Mouse (Mus musculus) heart, adult 2 months (tissue): Measurements from ENCODE around the gene Clec2i. TPM values are rescaled to one million over a fixed set of nuclear protein-coding genes. Genes with fewer than 3 reads are reported as not detected.

Experiments used
- DNase-seq, 2 experiments: peaks; one replicate each; pipeline ENCODE4 v3.0.0; 2021
- H3K27ac ChIP-seq: fragments of 200-600 bp; 2 replicates; pipeline ENCODE4 v1.8.1; 2022
- H3K27me3 ChIP-seq: fragments of 200-500 bp; 2 replicates; pipeline ENCODE4 v1.6.1; 2012; ENCODE audit warnings: mild to moderate bottlenecking, low read length, inconsistent platforms, mixed read lengths; ENCODE audit not compliant: control insufficient read depth, insufficient read depth
- H3K36me3 ChIP-seq: fragments of 200-500 bp; 2 replicates; pipeline ENCODE4 v1.6.1; 2012; ENCODE audit warnings: low read length, inconsistent platforms; ENCODE audit not compliant: control insufficient read depth, insufficient read depth
- H3K4me1 ChIP-seq: fragments of 200-500 bp; 2 replicates; pipeline ENCODE4 v1.6.1; 2011; ENCODE audit warnings: low read length; ENCODE audit not compliant: control insufficient read depth, insufficient read depth
- H3K4me3 ChIP-seq: fragments of 200-600 bp; 2 replicates; pipeline ENCODE4 v1.8.1; 2022
- H3K79me2 ChIP-seq: fragments of 200-500 bp; replicated peaks from 2 replicates; pipeline ENCODE4 v1.6.1; 2012; ENCODE audit warnings: mild to moderate bottlenecking, inconsistent platforms, low read length, moderate library complexity, mixed read lengths; ENCODE audit not compliant: control insufficient read depth, insufficient read depth
- H3K9ac ChIP-seq: fragments of 200-500 bp; 2 replicates; pipeline ENCODE4 v1.6.1; 2012; ENCODE audit warnings: low read depth, mild to moderate bottlenecking, control low read depth, inconsistent platforms, low read length, mixed read lengths
- CTCF ChIP-seq: fragments of 200-600 bp; IDR thresholded peaks from 2 replicates; pipeline ENCODE4 v1.8.1; 2022; ENCODE audit warnings: antibody characterized with exemption, mild to moderate bottlenecking, moderate library complexity
- EP300 ChIP-seq: fragments of 200-500 bp; IDR thresholded peaks from 2 replicates; pipeline ENCODE4 v1.6.1; 2011; ENCODE audit warnings: low read depth, low read length, control low read depth; ENCODE audit not compliant: insufficient read depth
- POLR2A ChIP-seq: fragments of 200-500 bp; IDR thresholded peaks from 2 replicates; pipeline ENCODE4 v1.6.1; 2011; ENCODE audit warnings: mild to moderate bottlenecking, low read depth, low read length, control low read depth; ENCODE audit not compliant: insufficient read depth
- WGBS: fragments of 180-500 bp; shearing (Covaris S2); methylation state at CpG from one replicate; pipeline ENCODE4 v1.1.7; 2018; 5-methylcytosine and 5-hydroxymethylcytosine counted together
- intact Hi-C: fragments of 180-260 bp; cut with DNase I; formaldehyde crosslinking; loops from one replicate; pipeline ENCODE4 v1.15.1; 2025
- polyA plus RNA-seq: library from polyadenylated mRNA; depleted of rRNA; stranded (reverse); fragments of >200 nt; gene quantifications from 2 replicates; pipeline ENCODE4 v1.2.3, GENCODE M21; 2012
- total RNA-seq, 2 experiments: library from RNA; stranded (reverse); gene quantifications; 2 replicates each; pipeline ENCODE4 v1.2.3; 2021

The Clec2i gene
- total and polyA plus RNA-seq, 3 experiments: 0.14 to 0.31 TPM; not detected in 1

- no peak for DNase-seq
- Histone ChIP-seq H3K4me1 (peaks cover 5% of the 10 kb centered on the region; the same call in 1 of the 2 replicates), H3K27me3 (no peaks in the 10 kb centered on the region), H3K4me3 (no peak overlapping the region), H3K36me3 (no peaks in the 10 kb centered on the region), H3K9ac (no peak overlapping the region), H3K27ac (peak overlapping the region; percentile 96; the same call in 1 of the 2 replicates), H3K79me2 (no peaks in the 10 kb centered on the region)
- intact Hi-C loops: loop anchor here (5.0 kb wide), 1 partner anchor 407 kb away; the partner anchor contains the start of gene Fkbp4
- TF ChIP-seq EP300: no peak
- no peak for TF ChIP-seq POLR2A
- no peak for TF ChIP-seq CTCF
- 96% methylated on average over 5 of the region's 5 CpGs for WGBS
Measured at GRCm38 (mm10) chr6:128844586-128845080, 42.8 kb upstream of the Clec2i start.

GRCm38 (mm10) chr6:128845319-128845979, 41.9 kb upstream of the Clec2i start:
- Histone ChIP-seq H3K36me3 (no peaks in the 10 kb centered on the region), H3K4me1 (peaks cover 3% of the 10 kb centered on the region; the same call in 1 of the 2 replicates), H3K79me2 (no peaks in the 10 kb centered on the region), H3K9ac (no peak overlapping the region), H3K27ac (peak overlapping the region; percentile 23), H3K4me3 (no peak overlapping the region), H3K27me3 (no peaks in the 10 kb centered on the region)
- DNase-seq: peak; percentile 86 to 89
- TF ChIP-seq POLR2A (no peak), CTCF (peak; percentile 99; the same call in 1 of the 2 replicates), EP300 (peak; percentile 87)
- 29% methylated on average over 7 of the region's 7 CpGs for WGBS
- intact Hi-C loops: no loop called here

DNA sequence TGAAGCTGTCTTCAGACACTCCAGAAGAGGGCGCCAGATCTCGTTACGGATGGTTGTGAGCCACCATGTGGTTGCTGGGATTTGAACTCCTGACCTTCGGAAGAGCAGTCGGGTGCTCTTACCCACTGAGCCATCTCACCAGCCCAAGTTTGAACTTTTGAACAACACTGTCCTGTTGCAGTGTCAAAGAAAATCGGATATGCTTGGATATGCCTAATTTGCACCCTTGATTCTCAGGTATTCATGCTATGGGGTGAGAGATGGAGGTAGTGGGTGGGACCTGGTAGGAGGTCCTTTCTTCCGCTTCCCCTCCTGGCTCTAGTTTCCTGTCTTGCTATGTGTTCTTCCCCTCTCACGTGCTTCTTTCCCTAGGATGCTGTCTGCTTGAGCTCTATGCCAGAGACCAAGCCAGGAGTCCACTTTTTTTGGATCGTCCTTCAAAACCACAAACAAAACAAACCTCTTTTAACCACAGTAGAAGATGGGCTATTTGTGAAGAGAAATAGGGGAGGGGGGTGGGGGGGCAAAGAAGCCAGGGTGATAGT, 41.3 kb upstream of the Clec2i start:
- H3K4me1 ChIP-seq: peaks cover 3% of the 10 kb centered on the region; the same call in 1 of the 2 replicates
- intact Hi-C loops: no loop called here
- no peaks in the 10 kb centered on the region for H3K79me2 ChIP-seq
- H3K36me3 ChIP-seq: no peaks in the 10 kb centered on the region
- TF ChIP-seq CTCF (no peak), POLR2A (no peak), EP300 (no peak)
- no peak overlapping the region for H3K27ac ChIP-seq
- no peaks in the 10 kb centered on the region for H3K27me3 ChIP-seq
- no peak overlapping the region for H3K9ac ChIP-seq
- no peak overlapping the region for H3K4me3 ChIP-seq
- no peak for DNase-seq
- WGBS: 42% methylated on average over 9 of the region's 9 CpGs

DNA sequence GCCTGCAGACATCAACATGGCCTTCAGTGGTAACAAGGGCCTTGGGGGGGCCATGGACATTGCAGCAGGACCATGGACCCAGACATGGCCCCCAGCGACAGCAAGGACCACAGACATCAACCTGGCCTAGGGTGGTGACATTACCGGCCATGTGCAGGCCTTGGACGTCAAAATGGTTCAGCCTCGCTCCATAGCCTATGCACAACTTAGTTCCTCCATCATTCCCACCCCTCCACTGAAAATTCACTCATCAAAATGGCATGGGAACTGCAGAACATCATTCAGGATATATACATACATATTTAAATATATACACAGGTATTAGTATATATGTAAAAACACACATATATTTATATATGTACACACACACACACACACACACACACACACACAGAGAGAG, 40.0 kb upstream of the Clec2i start:
- no peaks in the 10 kb centered on the region for H3K36me3 ChIP-seq
- H3K4me3 ChIP-seq: no peak overlapping the region
- no peak for DNase-seq
- H3K27ac ChIP-seq: no peak overlapping the region
- TF ChIP-seq POLR2A (no peak), CTCF (no peak), EP300 (no peak)
- no peaks in the 10 kb centered on the region for H3K27me3 ChIP-seq
- intact Hi-C loops: no loop called here
- no peaks in the 10 kb centered on the region for H3K79me2 ChIP-seq
- WGBS: 93% methylated on average over 4 of the region's 4 CpGs
- H3K9ac ChIP-seq: no peak overlapping the region
- H3K4me1 ChIP-seq: peaks cover 2% of the 10 kb centered on the region; the same call in 1 of the 2 replicates

GRCm38 (mm10) chr6:128849902-128850301, 37.5 kb upstream of the Clec2i start:
- no peak overlapping the region for H3K4me3 ChIP-seq

More at GRCm38 (mm10) chr6:128849902-128850301, 37.5 kb upstream of the Clec2i start:
- H3K36me3 ChIP-seq: no peaks in the 10 kb centered on the region
- H3K27me3 ChIP-seq: no peaks in the 10 kb centered on the region
- H3K4me1 ChIP-seq: peaks cover 4% of the 10 kb centered on the region; the same call in 1 of the 2 replicates
- no peaks in the 10 kb centered on the region for H3K79me2 ChIP-seq
- WGBS: 49% methylated on average over 2 of the region's 2 CpGs
- TF ChIP-seq CTCF (peak; percentile 81), POLR2A (no peak), EP300 (no peak)
- H3K27ac ChIP-seq: no peak overlapping the region
- peak in 1 of 2 experiments; percentile 57 for DNase-seq
- H3K9ac ChIP-seq: no peak overlapping the region
- intact Hi-C loops: loop anchor here (5.0 kb wide), 1 partner anchor 327 kb away; no protein-coding TSS in a partner anchor
